Mouse (Mus musculus): ENCODE data around the gene Camk1g. TPM values are rescaled to one million over a fixed set of nuclear protein-coding genes. Genes with fewer than 3 reads are reported as not detected.

Gene Camk1g
- total RNA-seq (2021), result 10 to 100 TPM; 42.8 to 43.6 TPM
- long read RNA-seq, experiment 1, transcript Camk1g-201 (13 exons, 2,469 nt), result major isoform, 22 of 31 reads
- long read RNA-seq, experiment 1, partial matches to known transcripts, result 3 of 31 reads
- long read RNA-seq, experiment 1, other reads (novel, unspliced or antisense), result 6 of 31 reads
- long read RNA-seq, experiment 2, transcript Camk1g-201 (13 exons, 2,469 nt), result major isoform, 20 of 29 reads
- long read RNA-seq, experiment 2, partial matches to known transcripts, result 3 of 29 reads
- long read RNA-seq, experiment 2, other reads (novel, unspliced or antisense), result 6 of 29 reads

- intact Hi-C loops (cut with DNase I), result no loop called here
- peak; percentile 57 to 84 for DNase-seq (ENCODE audit: low spot score in 2 of 2)
Measured at GRCm38 (mm10) chr1:193370096-193370495, at the start of gene Camk1g. TSS of gene Camk1g (minus strand) at chr1:193370298.

DNA sequence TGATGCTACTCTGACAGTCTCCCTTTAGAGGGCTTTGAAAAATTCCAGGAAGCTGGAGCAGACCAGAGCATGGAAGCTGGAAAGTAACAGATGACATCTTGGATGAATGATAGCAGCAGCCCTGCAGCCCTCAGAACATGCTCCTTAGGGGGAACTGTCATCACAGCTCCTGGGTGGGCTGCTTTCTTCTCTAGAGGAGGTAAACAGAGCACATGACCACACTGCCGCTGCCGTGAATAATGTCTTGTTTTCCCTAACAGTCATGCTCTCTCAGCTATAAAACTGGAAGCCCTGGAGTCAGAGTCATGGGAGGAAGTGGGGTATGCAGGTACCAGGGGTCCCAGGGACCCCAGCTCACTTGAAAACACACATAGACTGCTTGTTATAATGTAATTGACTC is 49.1 kb upstream of the Camk1g start:
- intact Hi-C loops (cut with DNase I), result no loop called here
- DNase-seq (ENCODE audit: low spot score in 2 of 2), result no peak

GRCm38 (mm10) chr1:193418656-193419055 is 48.6 kb upstream of the Camk1g start:
- intact Hi-C loops (cut with DNase I), result no loop called here
- DNase-seq (ENCODE audit: low spot score in 2 of 2), result no peak

DNA sequence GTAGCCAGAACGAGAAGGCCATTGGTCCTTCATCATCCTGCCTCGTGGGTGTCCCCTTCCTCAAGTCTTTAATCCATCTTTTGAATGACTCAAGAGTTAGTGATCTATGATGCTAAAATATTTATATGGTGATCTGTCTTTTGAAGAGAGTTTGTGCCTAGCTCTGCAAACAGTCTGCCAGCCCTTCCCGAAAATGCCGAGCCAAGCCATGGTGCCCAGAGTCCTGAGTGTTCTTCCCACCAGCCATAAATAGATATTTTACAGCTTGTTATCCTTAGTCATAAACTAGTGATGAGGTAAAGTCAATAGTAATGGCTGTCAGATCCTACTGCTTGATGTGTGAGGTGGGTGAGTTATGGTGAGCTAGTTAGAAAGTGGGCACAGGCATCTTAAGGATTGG is 44.0 kb upstream of the Camk1g start:
- no peak for DNase-seq (ENCODE audit: low spot score in 2 of 2)
- intact Hi-C loops (cut with DNase I), result no loop called here

GRCm38 (mm10) chr1:193413368-193414000 is 43.4 kb upstream of the Camk1g start:
- intact Hi-C loops (cut with DNase I), result no loop called here

GRCm38 (mm10) chr1:193407487-193407886 is 37.4 kb upstream of the Camk1g start:
- intact Hi-C loops (cut with DNase I), result no loop called here
- no peak for DNase-seq (ENCODE audit: low spot score in 2 of 2)

More at GRCm38 (mm10) chr1:193413368-193414000, 43.4 kb upstream of the Camk1g start:
- DNase-seq (ENCODE audit: low spot score in 2 of 2), result no peak

- no peak for DNase-seq (ENCODE audit: low spot score in 2 of 2)
- intact Hi-C loops (cut with DNase I), result no loop called here
Measured at GRCm38 (mm10) chr1:193406059-193406642, 36.1 kb upstream of the Camk1g start.

DNA sequence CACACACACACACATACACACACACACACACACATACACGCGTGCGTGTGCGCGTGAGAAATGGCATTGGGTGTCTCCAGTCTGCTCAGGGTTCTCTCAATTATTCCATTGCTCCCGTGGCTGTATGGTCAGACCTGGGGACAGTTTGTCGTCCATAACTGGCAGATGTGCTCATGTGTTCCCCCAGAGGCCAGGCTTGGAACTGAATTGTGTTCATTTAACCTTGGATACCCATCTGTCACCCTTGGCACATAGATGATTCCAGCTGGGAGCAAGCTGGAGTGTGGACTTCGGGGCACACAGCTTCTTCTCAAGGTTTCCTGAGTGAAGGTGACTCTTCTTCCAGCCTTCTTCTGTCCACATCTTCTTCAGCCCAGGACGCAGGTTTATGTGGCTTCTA is 31.6 kb upstream of the Camk1g start:
- intact Hi-C loops (cut with DNase I), result no loop called here
- DNase-seq (ENCODE audit: low spot score in 2 of 2), result no peak

DNA sequence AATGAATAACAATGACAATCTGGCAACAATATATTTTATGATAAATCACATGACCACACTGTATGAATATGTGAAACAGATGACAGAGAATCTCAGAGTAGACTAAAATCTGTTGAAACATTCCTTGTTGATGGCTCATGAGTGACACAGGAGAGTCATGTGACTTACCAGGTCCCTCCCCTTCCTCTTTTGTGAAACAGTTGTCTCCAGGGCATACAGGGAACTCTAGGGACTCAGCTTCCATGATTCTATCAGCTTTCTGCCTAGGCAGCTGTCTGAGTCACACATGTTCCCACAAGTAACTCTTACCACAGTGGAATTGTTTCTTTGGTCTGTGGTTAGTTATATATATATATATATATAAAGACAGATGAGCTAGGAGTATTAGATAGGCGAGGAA is 30.2 kb upstream of the Camk1g start:
- intact Hi-C loops (cut with DNase I), result no loop called here
- DNase-seq (ENCODE audit: low spot score in 2 of 2), result no peak

DNA sequence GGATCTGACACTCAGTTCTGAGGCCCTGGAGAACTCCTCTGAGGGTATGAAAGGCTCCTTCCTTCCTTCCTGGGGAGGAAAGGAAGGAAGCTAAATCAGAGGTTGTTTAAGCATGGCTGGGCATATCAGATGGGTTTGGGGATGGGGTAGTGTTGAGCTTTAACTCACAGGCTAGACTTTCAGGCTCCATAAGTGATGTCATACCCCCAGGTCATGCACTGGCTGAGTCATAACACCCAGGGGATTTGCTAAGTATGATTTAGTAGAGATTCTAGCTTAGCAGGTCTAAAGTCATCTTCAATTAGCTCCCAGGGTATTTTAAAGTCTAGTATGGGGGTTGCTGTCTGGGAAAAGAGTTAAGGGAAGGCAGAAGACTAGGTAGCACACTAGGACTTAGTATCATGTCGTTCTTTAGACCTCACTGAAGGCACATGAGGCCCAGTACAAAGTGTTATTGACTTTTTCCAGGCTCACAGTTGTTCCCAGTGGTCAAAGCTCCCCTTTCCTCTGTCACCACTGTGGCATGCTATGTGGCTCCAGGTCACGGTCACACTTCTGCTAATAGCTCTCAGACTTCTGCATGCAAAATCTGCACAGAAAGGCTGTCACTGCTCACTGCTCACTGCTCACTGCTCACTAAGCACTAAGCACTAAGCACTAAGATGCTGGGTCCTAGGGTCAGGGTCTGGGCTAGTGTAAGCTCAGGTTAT is 28.8 kb upstream of the Camk1g start:
- DNase-seq (ENCODE audit: low spot score in 2 of 2), result no peak
- intact Hi-C loops (cut with DNase I), result no loop called here

- no peak for DNase-seq (ENCODE audit: low spot score in 2 of 2)
- intact Hi-C loops (cut with DNase I), result no loop called here
Measured at GRCm38 (mm10) chr1:193397109-193397508, 27.0 kb upstream of the Camk1g start.

GRCm38 (mm10) chr1:193392266-193392665 is 22.2 kb upstream of the Camk1g start:
- DNase-seq (ENCODE audit: low spot score in 2 of 2), result no peak
- intact Hi-C loops (cut with DNase I), result no loop called here

DNA sequence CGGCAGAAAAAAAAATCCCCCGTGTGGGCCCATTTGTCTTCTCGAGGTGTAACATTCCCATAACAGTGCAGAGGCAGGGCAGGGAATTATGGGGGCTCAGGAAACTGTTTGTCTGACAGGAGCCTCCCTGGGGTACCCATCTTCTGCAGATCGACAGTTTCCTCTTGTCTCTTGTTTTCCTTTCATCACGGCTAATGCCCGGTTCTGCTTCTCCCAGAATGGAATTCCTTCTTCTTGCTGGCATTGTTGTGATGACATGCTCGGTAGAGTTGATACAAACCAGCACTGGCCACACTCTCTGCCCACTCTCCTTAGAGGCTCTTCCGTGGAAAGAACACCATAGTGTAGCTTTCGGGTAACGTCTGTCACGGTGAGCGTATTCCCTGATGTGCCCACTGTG is 19.9 kb upstream of the Camk1g start:
- DNase-seq (ENCODE audit: low spot score in 2 of 2), result no peak
- intact Hi-C loops (cut with DNase I), result no loop called here

GRCm38 (mm10) chr1:193389505-193389904 is 19.4 kb upstream of the Camk1g start:
- intact Hi-C loops (cut with DNase I), result loop anchor here (5.0 to 10.0 kb wide), 3 partner anchors 198 to 1565 kb away; no protein-coding TSS in a partner anchor

GRCm38 (mm10) chr1:193387241-193387640 is 17.1 kb upstream of the Camk1g start:
- intact Hi-C loops (cut with DNase I), result loop anchor here (5.0 to 10.0 kb wide), 3 partner anchors 200 to 1568 kb away; no protein-coding TSS in a partner anchor
- no peak for DNase-seq (ENCODE audit: low spot score in 2 of 2)

More at GRCm38 (mm10) chr1:193389505-193389904, 19.4 kb upstream of the Camk1g start:
- no peak for DNase-seq (ENCODE audit: low spot score in 2 of 2)

- DNase-seq (ENCODE audit: low spot score in 2 of 2), result peak; percentile 89
- intact Hi-C loops (cut with DNase I), result loop anchor here (5.0 to 10.0 kb wide), 3 partner anchors 201 to 1569 kb away; no protein-coding TSS in a partner anchor
Measured at GRCm38 (mm10) chr1:193386136-193386535, 16.0 kb upstream of the Camk1g start.

GRCm38 (mm10) chr1:193382841-193383462 is 12.9 kb upstream of the Camk1g start:
- peak in 1 of 2 experiments; percentile 41 for DNase-seq (ENCODE audit: low spot score in 2 of 2)
- intact Hi-C loops (cut with DNase I), result loop anchor here (5.0 to 10.0 kb wide), 3 partner anchors 176 to 1572 kb away; partner anchors contain the start of gene Lamb3

- DNase-seq (ENCODE audit: low spot score in 2 of 2), result no peak
- intact Hi-C loops (cut with DNase I), result loop anchor here (5.0 to 10.0 kb wide), 3 partner anchors 175 to 1572 kb away; partner anchors contain the start of gene Lamb3
Measured at GRCm38 (mm10) chr1:193382435-193382834, 12.3 kb upstream of the Camk1g start.

All from left cerebral cortex, postnatal 14 days (tissue).